Mouse (Mus musculus): ENCODE results near the gene Mapt. TPM values are rescaled to one million over a fixed set of nuclear protein-coding genes. Genes with fewer than 3 reads are reported as not detected.

The Mapt gene
- 1.3 and 2.2 TPM in 2 replicates for polyA plus RNA-seq (2012; rRNA removed)

DNA sequence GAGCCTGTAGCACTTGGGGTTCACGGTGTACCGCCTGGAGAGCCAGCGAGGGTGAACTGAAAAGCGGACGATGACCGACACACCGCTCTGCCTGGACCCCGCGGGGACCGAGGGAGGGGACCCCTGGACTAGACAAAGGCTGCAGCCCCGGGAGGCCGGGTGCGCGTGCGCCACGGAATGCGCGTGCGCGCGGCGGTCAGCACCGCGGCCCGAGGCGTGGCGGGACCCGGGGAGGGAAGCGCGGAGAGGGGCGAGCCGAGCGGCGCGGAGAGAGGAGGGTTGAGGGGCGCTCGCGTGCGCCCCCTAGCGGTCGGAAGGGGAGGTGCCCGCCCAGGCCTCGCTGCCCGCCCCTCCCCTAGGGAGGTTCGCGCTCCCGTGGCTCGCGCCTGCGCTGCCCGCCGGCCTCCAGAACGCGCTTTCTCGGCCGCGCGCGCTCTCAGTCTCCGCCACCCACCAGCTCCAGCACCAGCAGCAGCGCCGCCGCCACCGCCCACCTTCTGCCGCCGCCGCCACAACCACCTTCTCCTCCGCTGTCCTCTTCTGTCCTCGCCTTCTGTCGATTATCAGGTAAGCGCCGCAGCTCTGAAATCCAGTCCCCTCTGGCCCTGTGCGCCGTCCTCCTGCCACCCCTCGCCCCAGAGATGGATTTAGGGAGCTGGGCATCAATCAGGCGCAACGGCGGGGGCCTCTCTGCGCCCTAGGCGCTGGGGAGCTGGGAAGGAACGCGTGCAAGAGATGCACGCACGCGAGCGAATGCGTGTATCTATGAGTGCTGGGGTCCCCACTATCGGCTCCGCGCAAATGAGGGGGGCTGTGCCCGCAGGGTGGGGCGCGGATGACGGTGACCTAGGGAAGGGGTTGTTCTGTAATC, at the start of gene Mapt:
TSS of gene Mapt (plus strand) at position 350 of the 871 bp plus-strand sequence.

DNA sequence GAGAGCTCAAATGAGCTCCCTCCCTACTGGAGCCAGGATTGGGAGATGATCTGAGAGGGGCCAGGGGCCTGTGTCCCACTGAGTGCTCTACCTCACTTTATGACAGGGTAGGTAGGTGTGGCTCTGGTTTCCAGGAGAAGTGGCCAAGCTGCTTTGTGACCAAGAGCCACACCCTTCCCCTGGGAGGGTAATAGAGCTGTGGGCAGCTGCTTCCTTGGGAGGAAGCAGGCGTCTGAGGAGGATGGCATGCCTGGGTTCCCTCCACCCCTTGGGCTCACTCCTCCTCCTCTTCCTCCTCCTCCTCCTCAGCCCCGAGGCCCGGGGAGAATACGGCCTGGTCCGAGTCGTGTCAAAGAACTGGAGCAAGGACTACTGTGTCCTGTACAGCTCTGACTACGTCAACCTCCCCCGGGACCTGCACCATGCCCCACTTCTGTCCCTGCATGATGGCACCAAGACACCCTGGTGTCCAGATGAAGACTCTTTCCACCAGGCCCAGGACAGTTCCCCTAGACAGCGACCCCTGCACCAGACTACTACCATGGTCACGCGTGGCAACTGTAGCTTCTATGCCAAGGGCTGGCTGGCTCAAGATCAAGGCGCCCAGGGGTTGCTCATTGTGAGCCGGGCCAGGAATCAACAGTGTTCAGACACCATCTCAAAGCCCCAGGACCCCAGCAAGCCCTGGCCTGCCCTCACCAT, 44.9 kb upstream of the Mapt start, which contains the start of gene Sppl2c:
TSS of gene Sppl2c (plus strand) at position 193 of the 702 bp plus-strand sequence.

Other genes starting within 250 kb of the Mapt start
- 2.9 and 3.2 TPM in 2 replicates for gene Crhr1, start 98.5 kb upstream of the Mapt start, polyA plus RNA-seq (2012; rRNA removed)
- gene Sppl2c, start 45.1 kb upstream of the Mapt start, polyA plus RNA-seq (2012; rRNA removed) = not detected in 2 replicates
- 147 and 151 TPM in 2 replicates for gene Kansl1, start 237.5 kb downstream of the Mapt start, polyA plus RNA-seq (2012; rRNA removed)